Mouse (Mus musculus) thymus, adult 2 months (tissue): ENCODE data around the gene Chm.

Experiments
- CTCF ChIP-seq: fragments of 200-500 bp; IDR thresholded peaks from 2 replicates; pipeline ENCODE4 v1.5.1; 2012; ENCODE audit warnings: mild to moderate bottlenecking, control low read depth, low read length, moderate library complexity, borderline replicate concordance; ENCODE audit not compliant: control insufficient read depth, poor library complexity, insufficient read depth; ENCODE audit errors: extremely low read depth
- POLR2A ChIP-seq: fragments of 200-500 bp; IDR thresholded peaks from 2 replicates; pipeline ENCODE4 v1.6.1; 2012; ENCODE audit warnings: mild to moderate bottlenecking, low read length, control low read depth, moderate library complexity; ENCODE audit not compliant: control insufficient read depth, poor library complexity, insufficient read depth; ENCODE audit errors: extremely low read depth

DNA sequence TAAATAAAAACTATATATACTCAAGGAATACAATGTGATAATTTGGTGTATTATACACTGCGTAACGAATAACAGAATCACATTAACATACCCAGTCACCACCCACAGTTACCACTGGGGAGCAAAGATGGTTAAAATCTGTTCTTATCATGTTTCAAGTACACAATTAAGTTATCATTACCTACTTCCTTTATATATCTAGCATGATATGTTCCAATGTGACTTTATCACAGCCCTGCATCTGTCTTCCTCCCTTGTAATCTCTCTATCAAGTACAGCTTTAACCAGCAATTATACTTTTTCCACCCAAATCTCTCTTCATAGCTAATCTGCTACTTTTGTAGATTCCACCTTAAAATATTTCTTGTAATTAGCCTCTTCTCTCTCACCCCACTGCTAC is 109.3 kb downstream of the Chm start:
- TF ChIP-seq CTCF (no peak), POLR2A (no peak)
